Mouse (Mus musculus): ENCODE results near the gene Add1.
"Not testable (repeated sequence)": the region's sequence is repeated elsewhere in the genome, so short reads cannot be mapped to it uniquely, and the experiment has no call there.

Gene Add1

GRCm38 (mm10) chr5:34550251-34550650 is 23.2 kb upstream of the Add1 start:
- no peak for DNase-seq (ENCODE audit: low read depth, low spot score)

DNA sequence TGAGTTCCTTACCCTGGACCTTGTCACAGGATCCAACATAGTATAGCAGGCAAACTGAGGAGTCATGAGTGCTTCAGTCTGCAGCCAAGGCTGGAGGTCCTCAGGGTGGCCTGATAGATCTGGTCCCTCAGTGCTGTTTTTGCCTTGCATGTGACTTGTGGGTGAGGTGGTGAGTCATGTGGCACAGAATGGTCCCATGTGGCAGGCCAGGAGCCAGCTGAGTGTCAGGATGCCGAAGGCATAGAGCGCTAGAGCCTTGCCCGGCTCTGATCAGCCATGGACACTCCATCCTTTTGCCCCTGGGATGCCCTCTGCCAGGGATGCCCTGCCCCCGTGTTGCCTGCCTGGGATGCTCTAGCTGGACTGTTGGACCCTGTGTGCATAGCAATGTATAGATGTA is 21.6 kb upstream of the Add1 start:
- DNase-seq (ENCODE audit: low read depth, low spot score): no peak

DNA sequence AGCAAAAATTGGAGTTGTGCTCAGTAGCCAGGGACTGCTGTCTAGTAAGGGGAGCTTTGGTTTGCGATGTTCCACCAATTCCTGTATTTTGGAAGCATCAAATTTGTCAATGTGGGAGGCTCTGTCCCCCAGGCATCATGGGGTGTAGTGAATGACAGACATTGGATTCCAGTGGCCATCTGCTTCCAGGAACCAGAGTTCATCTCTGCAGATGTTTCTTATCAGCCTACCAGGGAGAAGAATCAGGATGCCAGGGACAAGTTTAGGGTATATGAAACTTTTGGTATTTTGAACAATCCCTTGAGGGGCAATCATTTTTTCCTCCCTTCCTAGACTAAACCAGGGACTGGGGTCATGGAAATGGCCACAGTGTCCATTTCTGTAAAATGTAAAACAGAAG is 9.6 kb upstream of the Add1 start:
- DNase-seq (ENCODE audit: low read depth, low spot score): no peak

- DNase-seq (ENCODE audit: low read depth, low spot score): no peak
These were observed 9.2 kb upstream of the Add1 start for GRCm38 (mm10) chr5:34564291-34564690.

DNA sequence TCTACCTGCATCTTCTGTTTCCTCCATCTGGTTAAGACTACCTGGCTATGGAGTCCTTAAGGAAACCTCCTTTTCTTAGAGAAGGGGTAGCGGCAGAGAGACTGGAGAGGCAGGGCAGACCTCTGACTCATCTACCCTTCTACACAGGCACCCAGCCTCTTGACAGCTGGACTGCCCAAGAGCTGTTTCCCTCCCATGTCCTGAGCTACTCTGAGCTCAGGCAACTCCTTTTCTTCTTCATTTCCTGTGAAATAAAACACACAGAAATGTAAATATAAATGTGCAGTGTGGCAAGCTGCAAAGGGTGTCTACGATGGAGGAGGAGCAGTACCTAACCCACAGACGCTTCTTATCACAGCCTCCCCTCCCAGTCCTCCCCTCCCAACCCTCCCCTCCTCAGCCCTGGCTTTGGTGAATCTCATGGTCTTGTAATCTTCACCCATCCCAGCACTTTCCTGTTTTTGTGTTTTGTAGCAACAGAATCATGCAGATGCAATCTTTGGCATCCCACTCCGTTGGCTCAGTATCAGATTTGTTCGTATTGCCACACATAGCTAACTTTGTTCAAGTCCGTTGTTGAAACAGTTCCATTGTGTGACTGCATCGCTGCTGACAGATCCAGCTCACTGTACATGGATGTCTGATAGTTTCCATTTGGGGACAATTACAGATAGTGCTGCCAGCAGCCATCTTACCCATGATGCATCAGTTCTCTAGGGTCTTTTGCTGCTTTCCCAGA is 7.8 kb upstream of the Add1 start:
- DNase-seq (ENCODE audit: low read depth, low spot score): no peak

GRCm38 (mm10) chr5:34571551-34571950 is 1.9 kb upstream of the Add1 start:
- no peak for DNase-seq (ENCODE audit: low read depth, low spot score)

DNA sequence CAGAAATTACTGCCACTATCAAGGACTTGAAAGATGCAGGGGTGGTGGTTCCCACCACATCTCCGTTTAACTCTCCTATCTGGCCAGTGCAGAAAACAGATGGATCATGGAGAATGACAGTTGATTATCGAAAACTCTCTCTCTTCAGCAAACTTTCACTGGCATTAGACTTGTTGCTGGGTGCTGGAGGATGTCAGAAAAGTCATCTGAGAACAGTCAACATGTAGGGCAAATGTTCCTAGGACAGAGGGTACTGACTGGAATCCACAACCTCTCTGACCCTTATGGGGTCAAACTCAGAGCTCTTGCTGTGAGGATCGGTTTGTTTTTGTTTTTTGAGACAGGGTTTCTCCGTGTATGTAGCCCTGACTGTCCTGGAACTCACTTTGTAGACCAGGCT is 896 bp upstream of the Add1 start:
- not testable (repeated sequence) for DNase-seq (ENCODE audit: low read depth, low spot score)

GRCm38 (mm10) chr5:34574721-34575120 is 1.3 kb downstream of the Add1 start:
- DNase-seq (ENCODE audit: low read depth, low spot score): no peak

- DNase-seq (ENCODE audit: low read depth, low spot score): no peak
These were observed 2.8 kb downstream of the Add1 start for GRCm38 (mm10) chr5:34576286-34576685.

DNA sequence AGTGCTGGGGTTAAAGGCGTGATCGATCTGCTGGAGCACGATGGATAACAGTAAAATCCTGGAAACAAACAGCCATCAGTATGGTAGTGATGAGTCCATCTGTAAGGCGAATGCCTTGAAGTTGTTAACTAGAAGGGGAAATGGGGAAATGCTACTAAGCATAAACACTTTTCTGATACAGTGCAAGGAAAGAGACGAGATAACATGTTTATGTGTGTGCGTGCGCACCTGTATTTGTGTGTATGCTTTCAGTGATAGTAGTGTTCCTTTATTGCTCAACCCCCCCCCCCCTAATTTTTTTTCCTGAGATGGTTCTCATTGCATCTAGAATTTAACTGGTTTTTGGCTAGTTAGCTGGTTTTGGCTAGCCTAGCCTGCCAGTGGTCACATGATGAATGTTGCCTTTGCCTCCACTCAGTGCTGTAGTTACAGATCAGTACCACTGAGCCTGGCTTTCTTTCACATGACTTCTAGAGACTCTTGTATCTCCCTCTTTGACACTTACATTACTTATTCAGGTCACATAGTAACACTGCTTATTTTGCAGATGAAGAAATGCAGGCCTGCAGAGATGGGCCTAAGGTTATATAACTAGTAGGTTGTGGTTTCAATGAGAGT is 4.7 kb downstream of the Add1 start:
- DNase-seq (ENCODE audit: low read depth, low spot score): no peak

- DNase-seq (ENCODE audit: low read depth, low spot score): no peak
These were observed 5.9 kb downstream of the Add1 start for GRCm38 (mm10) chr5:34579377-34579776.

GRCm38 (mm10) chr5:34581671-34582313 is 8.3 kb downstream of the Add1 start:
- DNase-seq (ENCODE audit: low read depth, low spot score): peak; percentile 27

- DNase-seq (ENCODE audit: low read depth, low spot score): no peak
These were observed 8.8 kb downstream of the Add1 start for GRCm38 (mm10) chr5:34582314-34582675.

DNA sequence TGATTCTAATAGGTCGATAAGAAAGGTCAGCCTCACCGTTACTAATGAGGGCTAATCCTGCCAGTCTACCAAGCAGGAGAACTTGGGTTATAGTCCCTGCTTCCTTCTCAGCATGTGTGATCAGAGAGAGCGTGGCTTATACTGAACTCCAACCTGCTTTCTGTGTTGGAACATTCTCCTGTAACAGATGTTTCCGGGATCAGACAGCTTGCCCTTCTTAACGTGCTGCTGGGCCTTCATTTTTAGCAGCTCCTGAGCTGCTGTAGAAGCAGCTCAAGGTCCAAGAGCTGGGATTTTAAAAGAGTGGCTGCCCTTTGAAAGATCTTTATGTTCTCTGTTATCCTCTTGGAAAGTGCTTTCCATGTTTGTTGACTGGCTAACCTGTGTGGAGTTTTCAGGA is 11.8 kb downstream of the Add1 start:
- DNase-seq (ENCODE audit: low read depth, low spot score): no peak

- DNase-seq (ENCODE audit: low read depth, low spot score): no peak
These were observed 14.4 kb downstream of the Add1 start for GRCm38 (mm10) chr5:34587881-34588280.

- DNase-seq (ENCODE audit: low read depth, low spot score): no peak
These were observed 16.6 kb downstream of the Add1 start for GRCm38 (mm10) chr5:34590059-34590458.

GRCm38 (mm10) chr5:34590702-34591101 is 17.2 kb downstream of the Add1 start:
- no peak for DNase-seq (ENCODE audit: low read depth, low spot score)

- no peak for DNase-seq (ENCODE audit: low read depth, low spot score)
These were observed 18.0 kb downstream of the Add1 start for GRCm38 (mm10) chr5:34591388-34592004.

DNA sequence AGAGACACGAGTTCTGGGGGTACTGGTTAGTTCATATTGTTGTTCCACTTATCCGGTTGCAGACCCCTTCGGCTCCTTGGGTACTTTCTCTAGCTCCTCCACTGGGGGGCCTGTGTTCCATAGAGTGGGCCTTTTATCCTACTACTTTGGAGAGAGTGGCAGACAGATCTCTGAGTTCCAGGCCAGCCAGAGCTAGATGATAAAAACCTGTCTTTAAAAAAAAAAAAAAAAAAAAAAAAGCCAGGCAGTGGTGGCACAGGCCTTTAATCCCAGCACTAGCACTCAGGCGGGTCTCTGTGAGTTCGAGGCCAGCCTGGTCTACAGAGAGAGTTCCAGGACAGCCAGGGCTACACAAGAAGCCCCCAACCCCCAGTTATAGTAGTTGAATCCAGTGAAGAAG is 18.8 kb downstream of the Add1 start:
- not testable (repeated sequence) for DNase-seq (ENCODE audit: low read depth, low spot score)

DNA sequence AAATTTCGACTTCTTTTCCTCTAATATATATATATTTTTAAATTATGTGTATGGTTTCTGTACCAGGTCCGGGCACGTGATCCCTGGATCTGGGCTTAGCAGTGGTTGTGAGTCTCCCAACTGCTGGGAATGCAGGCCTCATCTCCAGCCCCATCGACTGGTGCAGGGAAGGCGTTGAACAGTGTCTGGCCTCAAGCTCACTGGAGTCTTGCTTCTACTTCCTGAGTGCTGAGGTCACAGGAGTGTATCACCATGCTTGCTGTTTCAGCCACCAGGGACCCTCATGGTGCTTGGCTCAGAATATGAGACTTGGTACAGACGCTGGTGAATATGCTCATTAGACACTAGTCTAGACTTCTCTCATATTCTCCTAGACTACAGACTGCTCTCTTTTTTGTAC is 19.2 kb downstream of the Add1 start:
- no peak for DNase-seq (ENCODE audit: low read depth, low spot score)

- no peak for DNase-seq (ENCODE audit: low read depth, low spot score)
These were observed 19.8 kb downstream of the Add1 start for GRCm38 (mm10) chr5:34593202-34593727.

DNA sequence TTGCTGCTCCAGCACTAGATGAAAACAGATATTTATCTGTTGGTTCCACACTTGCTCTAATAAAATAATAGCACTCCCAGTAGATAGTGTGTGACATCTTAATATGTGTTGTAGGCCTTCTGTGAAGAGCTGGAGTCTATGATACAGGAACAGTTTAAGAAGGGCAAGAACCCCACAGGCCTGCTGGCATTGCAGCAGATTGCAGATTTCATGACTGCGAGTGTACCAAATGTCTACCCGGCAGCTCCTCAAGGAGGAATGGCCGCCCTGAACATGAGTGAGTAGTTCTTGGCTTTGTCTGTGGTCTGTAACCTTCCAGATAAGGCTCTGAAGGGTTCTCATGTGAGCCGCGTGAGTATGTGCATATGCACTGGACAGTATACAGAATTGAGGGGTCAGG is 31.1 kb downstream of the Add1 start:
- no peak for DNase-seq (ENCODE audit: low read depth, low spot score)

All from embryo, embryonic 11.5 days (tissue).